Mouse (Mus musculus) retina, embryonic 14.5 days (tissue): ENCODE results near the gene Spg21.

Experiments
- DNase-seq: peaks from one replicate; pipeline ENCODE4 v3.0.0-alpha.2; 2015; ENCODE audit warnings: low spot score

Gene Spg21

GRCm38 (mm10) chr9:65479158-65479557 lies 18.4 kb downstream of the Spg21 start:
- no peak for DNase-seq

- no peak for DNase-seq
Measured at GRCm38 (mm10) chr9:65480071-65480470, 19.3 kb downstream of the Spg21 start.

DNA sequence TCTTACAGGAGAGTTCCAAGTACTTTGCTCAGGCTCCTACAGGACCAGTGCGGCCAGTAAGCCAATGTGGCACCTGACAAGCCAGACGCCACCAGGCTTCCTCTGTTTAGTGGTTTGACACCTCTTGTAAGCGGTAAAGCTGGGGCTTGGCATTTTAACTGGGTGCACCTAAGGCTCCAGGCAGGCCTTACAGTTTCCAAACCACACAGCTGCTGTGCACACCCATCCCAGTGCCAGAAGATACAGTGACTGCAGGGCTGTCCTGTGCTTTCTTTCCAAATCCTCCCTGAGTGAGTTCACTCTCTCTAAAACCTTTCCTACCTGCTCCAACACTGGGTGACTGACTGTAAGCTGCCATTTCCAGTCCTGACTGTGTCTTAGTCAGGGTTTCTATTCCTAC lies 30.7 kb downstream of the Spg21 start:
- DNase-seq = no peak

GRCm38 (mm10) chr9:65492351-65492750 lies 31.6 kb downstream of the Spg21 start:
- DNase-seq = no peak

GRCm38 (mm10) chr9:65492851-65493250 lies 32.1 kb downstream of the Spg21 start:
- DNase-seq = no peak

DNA sequence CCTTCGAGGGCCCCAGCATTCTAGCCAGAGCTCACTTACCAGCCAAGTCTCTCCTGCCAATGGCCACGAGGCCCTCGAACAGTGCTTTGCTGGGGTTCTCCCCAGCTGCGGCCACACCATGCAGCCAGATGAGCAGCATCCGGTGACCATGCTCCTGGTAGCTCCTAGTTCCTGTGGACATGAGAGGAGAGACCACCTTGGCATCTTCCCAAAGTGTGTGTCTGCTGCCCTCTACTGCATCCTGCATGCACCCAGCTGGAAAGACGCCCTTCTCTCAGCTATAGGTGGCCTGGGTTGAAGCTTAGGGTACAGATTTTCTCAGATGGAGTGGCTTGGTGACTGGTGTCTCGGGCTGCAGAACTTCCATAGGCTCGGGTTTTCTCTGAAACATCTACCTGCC lies 41.4 kb downstream of the Spg21 start:
- peak; percentile 69 for DNase-seq

DNA sequence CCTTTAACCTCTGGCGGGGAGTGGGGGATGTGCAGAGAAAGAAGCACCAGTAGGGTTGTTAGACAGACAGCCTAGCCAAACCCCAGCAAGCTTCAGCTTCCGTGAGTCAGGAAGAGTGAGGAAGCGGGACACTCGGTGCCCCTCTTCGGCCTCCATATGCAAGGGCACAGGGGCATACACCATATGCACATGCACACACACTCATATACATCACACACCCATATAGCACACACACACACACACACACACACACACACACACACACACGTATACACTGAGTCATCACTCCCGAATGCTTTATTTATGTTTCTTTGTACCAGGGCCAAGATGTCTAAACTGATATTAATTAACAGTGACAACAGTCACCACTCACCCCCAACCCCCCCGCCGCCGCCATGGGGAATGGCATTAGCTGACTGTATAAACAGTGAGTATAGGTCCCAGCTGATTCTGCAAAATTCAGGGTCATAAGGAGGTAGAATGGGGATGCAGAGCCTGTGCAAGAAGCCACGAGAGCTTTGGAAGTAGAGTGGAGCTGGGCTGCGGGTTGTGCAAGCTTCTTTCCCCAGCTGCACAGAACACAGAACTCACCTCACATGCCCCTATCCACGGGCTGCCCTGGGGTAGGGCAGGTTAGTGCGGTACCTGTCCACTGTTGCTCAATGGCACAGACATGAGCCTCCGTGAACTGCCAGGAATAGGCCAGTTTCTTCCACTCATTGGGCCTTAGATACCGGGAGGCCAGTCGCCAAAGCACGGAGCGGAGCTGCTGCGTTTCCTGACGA lies 42.2 kb downstream of the Spg21 start:
- DNase-seq = peak; percentile 41

DNA sequence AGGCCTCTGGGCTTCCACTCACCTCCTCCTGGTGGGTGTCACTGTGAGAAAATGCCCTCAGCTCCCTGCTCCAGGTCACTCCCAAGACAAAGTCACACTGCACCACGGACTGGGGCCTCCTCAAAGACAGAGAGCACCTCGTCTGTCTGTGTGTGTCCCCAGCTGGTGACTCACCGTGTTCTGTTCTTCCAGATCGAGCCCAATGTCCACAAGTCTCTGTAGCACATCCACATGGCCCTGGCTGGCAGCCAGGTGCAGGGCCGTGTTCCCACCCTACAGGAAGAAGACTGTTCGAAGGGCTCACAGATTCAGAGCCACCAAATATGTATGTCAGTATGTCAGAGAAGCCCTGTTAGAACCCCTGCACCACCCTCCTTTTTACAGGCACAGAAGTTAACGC lies 47.7 kb downstream of the Spg21 start:
- no peak for DNase-seq

DNA sequence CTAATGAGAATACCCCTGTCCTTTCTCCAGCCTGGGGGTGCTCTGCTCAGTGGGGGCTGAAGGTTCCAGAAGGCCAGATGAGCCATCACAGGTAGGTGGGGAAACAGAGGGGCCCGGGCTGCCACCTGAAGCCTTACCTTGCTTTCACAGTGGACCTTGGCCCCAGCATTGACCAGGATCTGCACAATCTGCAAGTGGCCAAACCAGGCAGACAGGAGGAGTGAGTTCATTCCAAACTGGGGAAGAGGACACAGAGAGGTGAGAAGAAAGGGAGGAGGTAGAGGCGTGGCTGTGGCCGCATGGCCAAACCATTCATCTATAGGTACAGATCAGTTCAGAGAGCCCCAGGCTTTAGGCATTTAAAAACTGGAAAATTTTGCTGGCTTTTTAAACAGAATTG lies 51.8 kb downstream of the Spg21 start:
- no peak for DNase-seq

GRCm38 (mm10) chr9:65514431-65514830 lies 53.7 kb downstream of the Spg21 start:
- peak; percentile 59 for DNase-seq

GRCm38 (mm10) chr9:65514851-65515261 lies 54.1 kb downstream of the Spg21 start:
- DNase-seq = peak; percentile 68

GRCm38 (mm10) chr9:65519807-65520504 lies 59.2 kb downstream of the Spg21 start, which contains the start of gene Ankdd1a:
Ankdd1a (minus strand) TSS chr9:65520193.
- peak; percentile 59 for DNase-seq

DNA sequence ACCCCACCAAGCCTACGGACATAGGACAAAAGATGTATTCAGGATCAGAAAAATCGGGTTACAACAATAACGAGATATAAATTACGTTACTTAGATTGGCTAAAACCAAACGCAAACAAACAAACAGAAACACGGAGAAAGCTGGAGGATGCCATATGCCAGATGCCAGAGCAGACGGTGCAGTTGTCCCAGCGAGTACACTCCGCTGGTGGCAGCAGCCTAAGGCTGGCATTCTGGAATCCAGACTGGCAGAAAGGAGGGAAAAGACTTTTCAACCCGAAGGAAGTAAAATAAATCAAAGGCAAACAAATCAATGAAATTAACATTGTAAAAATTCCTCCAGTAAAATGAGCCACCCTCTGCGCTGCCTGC lies 59.7 kb downstream of the Spg21 start:
- DNase-seq = no peak

- peak; percentile 89 for DNase-seq
Measured at GRCm38 (mm10) chr9:65523611-65524364, 63.0 kb downstream of the Spg21 start.

GRCm38 (mm10) chr9:65525445-65526195 lies 64.9 kb downstream of the Spg21 start:
- DNase-seq = no peak

GRCm38 (mm10) chr9:65528417-65529038 lies 67.8 kb downstream of the Spg21 start:
- no peak for DNase-seq

- no peak for DNase-seq
Measured at GRCm38 (mm10) chr9:65529659-65530058, 68.9 kb downstream of the Spg21 start.

DNA sequence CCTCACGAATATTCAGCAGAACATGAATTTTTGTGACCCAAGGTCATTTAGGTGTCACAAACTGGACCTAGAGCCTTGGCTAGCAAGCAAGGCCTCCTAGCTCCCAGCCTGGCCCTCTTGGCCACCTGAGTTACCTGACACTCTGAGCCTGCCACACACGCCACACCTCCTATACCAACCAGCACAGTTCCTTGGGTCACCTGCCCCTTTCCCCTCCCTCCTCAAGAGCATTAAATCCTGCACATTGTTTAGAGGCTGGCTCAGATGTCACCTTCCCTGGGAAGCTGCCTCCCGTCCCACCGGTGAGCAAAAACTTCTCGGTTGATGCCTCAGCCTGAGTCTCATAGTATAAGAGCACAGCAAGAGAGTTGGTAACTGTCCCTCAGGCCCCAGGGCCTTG lies 70.5 kb downstream of the Spg21 start:
- DNase-seq = no peak

GRCm38 (mm10) chr9:65532986-65533385 lies 72.2 kb downstream of the Spg21 start:
- no peak for DNase-seq

GRCm38 (mm10) chr9:65534111-65534510 lies 73.4 kb downstream of the Spg21 start:
- DNase-seq = no peak

DNA sequence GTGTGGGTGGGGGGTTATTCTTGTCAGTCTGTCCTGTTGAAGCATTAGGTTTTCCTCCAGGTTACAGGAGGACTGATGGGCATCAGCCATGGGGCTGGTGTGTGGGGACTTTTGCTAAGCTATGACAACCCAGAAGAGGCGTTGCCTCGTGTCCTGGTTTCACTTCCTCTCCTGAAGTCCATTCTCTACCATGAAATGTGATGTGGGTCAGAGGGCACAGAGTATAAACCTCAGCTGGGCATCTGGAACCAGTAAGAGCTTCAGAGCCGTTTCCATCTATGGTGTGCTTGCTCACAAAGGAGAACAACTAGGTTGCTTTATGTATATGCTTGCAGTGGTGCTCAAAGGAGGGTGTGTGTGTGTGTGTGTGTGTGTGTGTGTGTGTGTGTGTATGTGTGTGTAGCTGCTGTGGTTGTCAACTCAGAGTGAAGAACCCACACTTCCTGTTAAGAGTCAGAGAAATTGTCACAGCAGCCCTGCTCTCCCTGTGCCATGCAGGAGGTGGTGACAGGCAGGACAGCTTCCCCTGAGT lies 74.5 kb downstream of the Spg21 start:
- DNase-seq = no peak
